Mouse (Mus musculus): ENCODE data around the gene Cib2.
A peak's percentile ranks its signal among the peaks of the same experiment; 100 is the strongest.

Cib2 gene

DNA sequence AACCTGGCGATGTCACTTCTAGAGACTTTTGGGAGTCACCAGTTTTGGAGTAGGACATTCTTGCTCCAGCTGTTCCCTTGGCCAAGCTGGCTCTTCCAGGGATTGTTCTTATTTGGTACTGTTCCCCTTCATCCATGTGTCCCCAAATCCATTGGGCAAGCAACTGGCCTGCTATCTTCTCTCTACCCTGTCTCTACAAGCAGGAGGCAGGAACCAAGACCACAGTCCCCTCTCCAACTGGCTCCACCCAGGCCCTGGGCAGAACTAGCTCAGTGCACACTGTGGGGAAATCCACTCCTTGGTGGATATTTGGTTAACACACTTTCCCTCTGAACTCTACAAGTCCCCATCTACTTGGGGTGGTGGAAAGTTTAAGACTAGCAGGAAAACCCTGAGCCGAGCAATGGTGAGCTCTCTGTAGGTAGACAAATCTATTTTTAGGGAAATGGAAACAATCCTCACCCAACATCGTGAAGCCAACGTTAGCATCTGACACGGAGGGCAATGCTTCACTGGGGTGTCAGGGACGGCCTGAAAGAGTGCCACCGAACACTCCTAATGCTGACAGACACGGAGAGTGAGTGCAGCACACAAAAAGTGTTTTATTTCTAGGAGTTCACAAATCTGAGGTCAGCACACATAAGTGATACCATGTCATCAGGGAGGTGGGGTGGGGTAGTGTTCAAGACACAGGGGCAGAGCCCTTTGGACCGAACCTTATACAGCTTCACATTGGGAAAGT, 15.6 kb downstream of the Cib2 start:
- DNase-seq: no peak

DNA sequence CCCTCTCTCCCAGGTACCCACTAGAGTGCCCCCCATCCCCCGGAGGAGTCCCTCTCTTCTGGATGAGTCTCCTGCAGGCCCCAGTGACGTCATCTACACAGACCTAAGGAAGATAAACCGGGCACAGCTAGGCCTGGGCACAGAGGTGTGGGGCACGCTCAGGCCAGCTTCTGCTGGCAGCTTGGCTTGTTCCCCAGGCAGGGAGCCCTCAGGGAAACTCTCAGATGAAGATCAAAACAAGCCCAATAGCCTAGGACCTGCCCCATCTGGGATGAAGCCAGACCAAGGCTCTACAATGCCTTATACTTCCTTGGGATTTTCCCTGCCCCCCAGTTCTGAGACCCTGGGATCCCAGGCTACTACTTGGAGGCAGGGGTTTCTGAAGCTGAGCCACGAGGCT, 19.2 kb downstream of the Cib2 start:
- DNase-seq: no peak

DNA sequence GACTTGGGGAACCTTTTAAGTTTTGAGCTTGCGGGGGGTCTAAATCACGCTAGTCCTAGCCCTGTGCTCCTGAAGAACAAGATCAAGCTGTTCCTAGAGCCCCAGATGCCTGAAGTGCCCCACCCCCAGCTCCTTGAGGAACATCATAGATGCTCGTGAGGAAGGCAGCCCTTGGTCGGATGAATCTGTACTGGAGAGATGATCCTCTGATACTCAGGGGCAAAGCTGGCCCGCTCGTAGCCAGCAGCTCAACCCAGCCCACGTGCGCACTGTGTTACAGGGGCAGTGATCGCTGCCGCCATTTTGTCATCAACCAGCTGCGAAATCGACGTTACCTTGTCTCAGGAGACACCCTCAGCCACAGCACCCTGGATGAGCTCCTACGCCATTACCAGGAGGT, 21.3 kb downstream of the Cib2 start, which contains the start of gene Sh2d7:
Sh2d7 (plus strand) TSS at position 301 of the 400 bp plus-strand sequence.
- DNase-seq: no peak

DNA sequence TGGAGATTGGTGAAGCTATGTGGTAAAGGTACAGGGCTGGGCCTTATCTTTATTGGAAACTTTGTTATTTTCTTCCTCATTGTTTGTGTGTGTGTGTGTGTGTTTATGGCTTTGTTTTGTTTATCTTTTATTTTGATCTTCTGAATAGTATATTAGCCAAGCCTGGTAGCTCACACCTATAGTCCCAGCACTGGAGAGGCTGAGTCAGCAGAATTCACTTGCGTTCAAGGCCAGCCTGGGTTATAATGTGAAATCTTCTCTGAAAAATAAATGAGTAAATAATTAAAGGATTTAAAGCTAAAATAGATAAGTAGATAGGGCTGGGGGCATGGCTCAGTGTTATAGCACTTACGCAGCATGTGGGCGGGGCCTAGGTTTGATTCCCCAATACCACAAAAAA, 21.8 kb downstream of the Cib2 start:
- DNase-seq: no peak

DNA sequence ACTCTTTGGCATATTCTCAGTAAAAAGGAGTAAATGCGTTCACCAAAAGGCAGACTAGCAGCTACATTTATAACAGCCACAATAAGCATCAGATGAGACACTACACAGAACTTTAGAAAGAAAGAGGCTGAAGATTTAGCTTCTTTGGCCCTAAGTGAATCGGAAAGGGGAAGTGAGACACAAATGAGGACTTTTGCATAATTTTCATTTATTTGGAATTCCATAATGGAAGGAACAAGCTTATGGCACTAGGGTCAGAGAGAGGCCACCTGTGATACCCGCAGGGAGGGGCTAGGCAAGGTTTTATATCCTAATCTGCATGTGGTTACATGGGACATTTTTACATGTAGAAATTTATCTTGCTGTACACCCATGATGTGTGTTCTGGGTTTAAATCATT, 22.5 kb downstream of the Cib2 start:
- DNase-seq: no peak

DNA sequence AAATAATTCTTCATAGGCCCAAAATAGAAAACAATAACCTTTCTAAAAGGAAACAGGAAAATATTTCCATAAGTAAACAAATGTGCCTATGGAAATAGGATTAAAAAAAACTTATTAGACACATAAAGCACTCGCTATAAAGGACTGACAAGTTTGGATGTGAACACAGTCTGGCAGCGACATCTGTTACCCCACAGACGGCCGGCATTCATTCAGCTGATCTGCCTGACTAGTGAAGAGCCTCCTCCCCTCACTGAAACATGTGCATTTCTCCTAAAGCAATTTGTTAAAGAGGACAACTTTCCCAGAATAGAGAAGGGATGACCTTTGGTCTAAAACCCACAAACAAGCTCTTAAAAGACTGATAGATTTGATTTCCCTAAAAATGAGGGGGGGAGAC, 23.0 kb downstream of the Cib2 start:
- DNase-seq: no peak

DNA sequence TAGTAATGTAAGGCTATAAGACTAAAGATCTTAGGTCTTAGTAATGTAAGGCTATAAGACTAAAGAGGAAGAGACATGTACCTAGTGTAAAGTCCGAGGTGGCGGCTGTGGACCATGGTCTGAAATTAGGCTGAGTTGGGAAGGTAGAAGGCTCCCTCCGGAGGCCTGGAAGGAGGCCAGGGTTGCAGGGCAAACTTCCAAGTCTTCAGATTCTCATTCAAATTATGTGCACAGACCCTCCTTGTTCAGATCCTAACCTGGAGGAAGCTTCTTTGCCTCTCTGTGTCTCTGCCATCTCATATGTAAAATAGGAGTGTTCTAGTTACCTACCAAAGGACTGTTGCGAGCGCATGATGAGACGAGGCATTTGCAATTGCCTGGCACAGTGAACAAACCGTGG, 23.8 kb downstream of the Cib2 start:
- no peak for DNase-seq

DNA sequence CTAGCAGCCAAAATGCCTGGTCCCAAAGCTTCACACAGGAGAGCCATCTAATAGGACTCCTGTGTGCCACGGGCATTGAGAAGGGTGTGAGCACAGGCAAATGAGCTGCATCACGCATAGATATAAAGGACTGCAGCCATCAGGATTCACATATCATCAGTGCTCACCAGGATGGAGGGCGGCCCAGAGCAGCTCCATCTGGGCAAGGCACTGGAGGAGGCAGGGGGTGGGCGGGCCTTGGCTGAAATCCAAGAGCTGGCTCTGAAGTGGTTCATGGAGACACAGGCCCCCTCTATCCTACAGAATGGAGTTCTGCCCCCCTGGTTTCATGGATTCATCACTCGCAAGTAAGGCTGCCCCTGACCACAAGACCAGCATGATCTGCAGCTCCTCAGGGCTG, 26.0 kb downstream of the Cib2 start:
- no peak for DNase-seq

DNA sequence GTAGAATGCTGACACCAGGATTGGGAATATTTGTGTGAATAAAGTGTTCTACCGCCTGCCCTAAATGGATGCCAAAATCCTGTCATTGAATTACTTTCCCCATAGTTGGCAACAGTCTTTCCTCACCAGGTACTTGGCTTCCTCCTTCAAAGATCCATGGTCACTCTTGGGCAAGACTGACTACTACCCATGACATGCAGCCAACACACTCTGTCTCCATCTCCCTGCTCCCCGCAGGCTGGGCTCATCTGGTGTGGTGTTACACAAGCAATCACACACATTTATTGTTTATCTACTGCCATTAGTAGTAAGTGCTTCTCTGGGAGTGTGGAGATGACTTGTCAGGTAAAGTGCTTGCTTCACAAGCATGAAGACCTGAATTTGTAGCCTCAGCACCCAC, 27.1 kb downstream of the Cib2 start:
- DNase-seq: no peak

DNA sequence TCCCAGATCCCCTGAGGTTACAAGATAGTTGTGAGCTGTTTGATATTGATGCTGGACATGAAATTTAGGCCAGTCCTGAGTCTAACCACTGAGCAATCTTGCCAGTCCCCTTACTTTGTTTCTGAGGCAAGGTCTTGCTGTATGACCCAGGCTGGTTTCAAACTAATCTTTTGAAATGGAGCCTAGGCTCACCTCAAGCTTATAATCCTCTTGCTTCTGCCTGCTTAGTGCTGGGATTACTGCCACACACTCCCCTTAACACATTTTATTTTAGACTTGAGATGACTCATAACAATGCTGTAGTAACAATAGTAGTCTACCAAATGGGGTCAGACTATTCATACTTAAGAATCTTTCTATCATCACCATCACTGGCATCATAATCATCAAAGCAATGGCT, 28.6 kb downstream of the Cib2 start:
- DNase-seq: no peak

DNA sequence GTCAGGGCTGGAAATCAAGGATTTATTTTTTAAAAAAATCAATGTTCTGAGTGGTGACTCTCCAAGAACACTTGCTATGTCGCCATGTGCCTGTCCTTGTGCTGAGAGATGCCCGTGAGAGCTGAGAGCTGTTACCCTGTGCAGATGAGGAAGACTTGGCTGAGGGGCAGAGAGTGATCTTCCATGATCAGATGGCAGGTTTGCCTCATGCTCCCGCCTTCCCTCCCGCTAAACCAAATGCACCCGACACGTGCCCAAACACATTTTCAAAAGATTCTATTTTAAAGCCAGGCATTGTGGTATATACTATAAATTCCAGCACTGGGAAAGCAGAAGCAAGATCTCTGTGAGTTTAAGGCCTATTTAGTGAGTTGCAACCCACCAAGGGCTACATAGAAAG, 29.2 kb downstream of the Cib2 start:
- no peak for DNase-seq

DNA sequence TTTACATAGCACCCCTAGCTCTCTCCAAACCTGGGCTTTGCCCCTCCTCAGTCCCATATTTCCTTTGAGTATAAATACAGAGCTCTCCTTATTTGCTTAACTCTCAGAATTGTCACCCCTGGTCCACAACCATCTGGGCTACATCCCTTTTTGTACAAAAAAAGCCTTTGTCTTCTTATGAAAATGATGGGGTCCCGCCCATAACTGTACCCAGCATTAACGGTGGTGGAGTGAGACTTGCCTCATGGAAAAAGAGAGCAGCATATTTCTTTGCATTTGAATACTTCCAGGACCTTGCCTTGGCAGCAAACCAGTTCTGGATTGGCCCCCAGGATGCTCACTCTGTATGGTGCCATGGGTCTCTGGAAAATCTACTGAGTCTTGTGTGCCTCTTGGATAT, 30.1 kb downstream of the Cib2 start:
- no peak for DNase-seq

DNA sequence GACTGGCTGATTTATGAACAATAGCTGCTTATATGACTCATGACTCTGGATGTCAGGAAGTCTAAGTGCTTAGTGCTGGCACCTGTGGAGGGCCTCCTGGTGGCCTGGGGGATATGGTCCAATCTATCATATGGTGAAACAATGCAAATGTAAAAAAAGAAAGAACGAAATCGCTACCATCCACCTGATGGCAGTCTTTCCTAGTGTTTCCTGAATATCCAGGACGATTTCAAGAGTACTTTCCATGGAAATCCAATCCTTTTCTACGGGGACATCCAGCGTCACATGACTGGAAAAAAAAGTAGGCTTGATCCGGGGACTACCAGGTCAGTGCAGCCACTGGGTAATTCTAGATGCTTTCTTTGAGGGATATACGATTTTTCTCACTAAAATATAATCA, 32.3 kb downstream of the Cib2 start:
- no peak for DNase-seq

DNA sequence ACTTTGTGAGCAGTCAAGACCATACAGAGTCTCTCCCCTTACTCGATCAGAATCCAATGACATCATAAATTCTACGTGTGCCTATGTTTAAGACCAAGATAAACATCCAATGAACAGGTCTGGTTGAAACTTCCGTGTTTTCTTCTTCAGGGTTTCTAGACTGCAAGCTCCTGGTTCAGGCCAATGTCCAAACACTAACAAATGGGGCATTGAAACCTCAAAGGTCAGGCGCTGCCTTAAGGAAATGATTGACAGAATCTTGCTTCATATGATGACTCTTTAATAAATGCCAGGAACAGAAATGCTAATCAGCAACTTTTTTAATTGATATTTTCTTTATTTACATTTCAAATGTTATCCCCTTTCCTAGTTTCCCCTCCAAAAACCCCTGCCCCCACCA, 39.7 kb downstream of the Cib2 start:
- DNase-seq: no peak

DNA sequence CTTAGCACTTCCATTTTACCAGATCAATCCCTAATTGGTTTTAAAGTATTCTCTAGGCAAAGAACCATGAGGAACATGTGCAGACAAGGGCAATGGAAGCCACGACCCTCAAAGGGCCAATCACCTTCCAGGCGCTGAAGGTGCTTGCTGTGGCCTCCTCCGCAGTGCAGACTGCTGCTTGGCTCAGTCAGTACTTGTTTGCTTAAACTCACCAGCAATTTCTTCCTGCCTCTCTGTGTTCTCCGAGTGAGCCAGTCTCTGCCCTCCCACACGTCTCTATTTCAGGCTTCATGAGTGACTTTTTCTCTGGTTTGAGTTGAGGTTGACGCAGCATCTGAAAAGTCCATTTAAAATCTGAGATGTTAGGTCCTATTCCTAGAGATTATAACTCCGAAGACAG, 41.1 kb downstream of the Cib2 start:
- no peak for DNase-seq

DNA sequence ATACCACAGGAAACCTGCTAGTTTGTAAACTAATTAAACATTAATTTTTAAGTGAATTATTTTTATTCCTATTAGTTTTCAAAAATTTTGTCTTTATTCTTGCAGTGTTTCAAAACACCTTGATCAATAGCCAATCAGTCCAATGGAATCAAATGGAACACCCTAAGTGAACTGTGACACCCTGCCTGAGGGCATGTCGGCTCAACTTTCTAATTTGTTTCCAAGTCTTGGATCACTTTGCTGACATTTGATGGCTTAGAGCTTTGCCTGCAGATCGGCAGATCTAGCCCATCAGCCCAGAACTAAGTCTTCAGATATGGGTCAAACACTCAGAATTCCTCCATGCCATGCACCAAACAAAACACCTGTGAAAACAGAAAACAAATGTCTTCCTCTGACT, 44.0 kb downstream of the Cib2 start:
- no peak for DNase-seq

DNA sequence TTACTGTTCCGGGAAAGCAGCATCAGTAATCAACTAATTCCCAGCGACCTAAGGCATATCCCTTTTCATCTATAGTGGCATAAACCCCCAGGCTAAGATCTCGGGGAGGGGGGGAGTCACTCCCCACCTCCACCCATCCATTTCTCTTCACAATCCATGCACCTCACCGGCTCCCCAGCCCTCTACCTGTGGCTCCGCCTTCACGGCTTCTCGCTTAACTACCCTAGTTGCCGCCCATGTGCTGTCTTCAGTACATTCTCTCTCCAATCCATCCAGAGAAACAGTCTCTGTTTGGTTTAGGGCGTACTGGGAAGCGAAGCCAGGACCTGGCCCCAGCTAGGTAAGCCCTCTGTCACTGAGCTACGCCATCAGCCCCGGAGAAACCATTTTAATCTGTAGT, 57.1 kb downstream of the Cib2 start:
- DNase-seq: no peak

DNA sequence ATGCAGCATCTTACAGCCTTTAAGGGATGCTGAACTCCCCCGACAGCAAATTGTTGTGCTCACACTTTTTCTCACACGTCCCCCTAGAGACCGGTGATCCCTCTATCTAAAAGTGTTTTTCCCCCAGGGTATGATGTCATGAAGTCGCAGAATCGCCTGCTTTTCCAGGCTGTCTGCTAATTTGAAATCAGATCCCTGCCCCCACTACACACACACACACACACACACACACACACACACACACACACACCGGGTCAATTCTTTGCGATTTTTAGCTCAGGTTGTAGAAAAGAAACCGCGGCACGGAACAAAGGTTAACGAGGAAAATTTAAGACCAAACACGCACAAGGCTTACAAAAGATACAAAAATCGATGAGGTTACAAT, 57.9 kb downstream of the Cib2 start:
- no peak for DNase-seq

DNA sequence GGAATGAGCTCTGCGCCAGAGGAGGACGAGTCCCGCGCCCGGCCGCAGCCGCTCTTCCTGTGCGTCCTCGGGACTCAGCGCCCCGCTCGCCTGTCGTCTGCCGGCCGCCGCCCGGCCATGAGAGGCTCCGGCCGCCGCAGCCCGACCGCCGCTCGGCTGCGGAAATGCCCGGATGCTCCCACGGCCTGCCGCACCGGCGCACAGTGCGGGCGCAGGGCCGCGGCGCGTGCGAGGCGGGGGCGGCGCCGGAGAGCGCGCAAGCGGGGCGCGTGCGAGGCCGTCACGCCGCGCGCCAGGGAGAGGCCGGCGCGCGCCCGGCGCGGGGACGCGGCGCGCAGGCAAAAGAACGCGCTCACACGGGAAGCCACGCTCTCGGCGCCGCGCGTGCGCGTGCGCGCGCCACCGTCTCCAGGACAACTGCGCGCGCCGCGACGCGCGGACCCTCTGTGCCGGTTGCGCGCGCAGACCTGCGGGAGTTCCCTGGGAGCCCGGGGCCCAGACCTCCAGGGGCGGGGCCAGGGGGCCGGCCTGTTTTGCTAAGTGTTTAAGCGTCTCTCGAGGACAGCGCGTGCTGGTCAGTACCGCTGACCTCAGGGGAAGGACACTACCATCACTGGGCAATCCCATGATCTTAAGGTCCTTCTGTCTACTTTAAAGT, 58.4 kb downstream of the Cib2 start, which contains the start of gene Dmxl2:
Dmxl2 (minus strand) TSS at position 174 of the 658 bp plus-strand sequence.
- peak; percentile 13 to 38 for DNase-seq

DNA sequence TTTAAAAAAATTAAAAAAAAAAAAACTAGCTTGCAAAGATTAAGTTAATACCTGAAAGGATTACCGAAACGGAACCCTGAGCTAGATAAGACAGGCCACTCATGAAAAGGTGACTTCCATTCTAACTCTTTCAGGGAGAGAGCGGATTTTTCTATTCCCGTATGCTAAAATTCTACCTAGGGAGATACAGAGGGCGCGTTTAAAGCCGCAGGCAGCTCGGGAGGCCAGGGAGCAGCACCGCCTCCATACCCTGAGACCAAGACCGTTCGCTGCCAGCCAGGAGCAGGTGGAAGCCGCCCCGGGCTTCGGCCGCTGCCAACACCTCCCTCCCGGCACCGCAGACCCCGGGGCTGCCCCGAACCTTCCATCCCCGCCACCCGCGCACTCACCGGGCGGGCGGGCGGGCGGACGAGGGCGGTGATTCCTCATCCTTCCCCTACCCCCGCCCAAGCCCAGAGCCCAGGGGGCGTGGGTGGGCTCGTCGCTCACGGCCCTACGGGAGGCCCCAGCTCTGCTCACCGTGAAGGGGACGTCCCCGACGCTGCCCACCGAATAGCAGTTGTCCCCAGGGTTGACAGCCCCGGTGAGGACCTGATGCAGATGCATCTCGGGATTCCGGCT, 59.1 kb downstream of the Cib2 start:
- peak; percentile 2 to 6 for DNase-seq

DNA sequence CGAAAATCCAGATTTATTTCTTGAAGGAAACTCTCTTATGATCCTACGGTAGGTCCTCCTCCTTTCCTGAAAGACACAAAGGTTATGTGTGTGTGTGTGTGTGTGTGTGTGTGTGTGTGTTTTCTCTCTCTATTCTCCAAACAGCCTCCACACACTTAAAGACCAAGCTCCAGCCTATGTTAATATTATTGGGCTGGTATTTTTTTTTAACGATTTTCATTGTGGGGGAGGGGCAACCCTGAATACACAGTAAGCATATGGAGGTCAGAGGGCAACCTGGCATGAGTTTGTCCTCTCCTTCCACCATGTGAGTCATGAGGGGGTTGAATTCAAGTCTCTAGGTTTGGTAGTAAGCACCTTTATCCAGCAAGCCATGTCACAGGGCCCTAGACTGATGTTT, 60.2 kb downstream of the Cib2 start:
- no peak for DNase-seq

DNA sequence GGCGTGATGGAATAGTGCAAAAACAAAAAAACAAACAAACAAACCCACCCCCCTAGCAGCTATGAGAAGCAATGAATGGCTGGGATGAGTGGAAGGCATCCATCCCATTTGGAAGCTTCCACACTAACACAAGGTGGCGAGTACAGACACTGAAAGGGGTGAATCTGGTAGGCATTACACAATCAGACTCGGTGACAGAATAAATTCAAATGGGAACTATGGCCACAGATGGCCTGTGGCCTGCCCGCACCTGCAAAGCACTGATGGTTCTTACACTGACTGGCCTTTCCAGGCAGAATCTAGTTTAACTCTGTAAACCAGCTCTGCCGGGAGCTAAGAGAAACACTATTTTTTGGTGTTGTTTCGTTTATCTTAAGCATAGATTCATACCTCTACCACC, 60.7 kb downstream of the Cib2 start:
- no peak for DNase-seq
